Mouse (Mus musculus): Measurements from ENCODE around the gene Kyat1. TPM values are rescaled to one million over a fixed set of nuclear protein-coding genes. Genes with fewer than 3 reads are reported as not detected.
"Not testable (repeated sequence)": the region's sequence is repeated elsewhere in the genome, so short reads cannot be mapped to it uniquely, and the experiment has no call there.

Gene Kyat1
- polyA plus RNA-seq, 1 experiment from 2014 or later = 22.0 TPM

- peaks cover 49% of the 10 kb centered on the region for H3K36me3 ChIP-seq (ENCODE audit: control insufficient read depth, insufficient read depth, low read length)
- 83% methylated on average over 11 of the region's 11 CpGs for WGBS
- H3K4me1 ChIP-seq (ENCODE audit: control insufficient read depth in 2 of 2, insufficient read depth in 2 of 2, low read length in 2 of 2) = no peaks in the 10 kb centered on the region
- no peak overlapping the region for H3K4me3 ChIP-seq (ENCODE audit: control insufficient read depth in 1 of 2, insufficient read depth in 1 of 2, low read depth in 1 of 2, low read length in 2 of 2)
- H3K27ac ChIP-seq (replicated peaks in 1 of 2; ENCODE audit: control insufficient read depth in 1 of 2, insufficient read depth in 1 of 2, low read depth in 2 of 2, low read length in 2 of 2) = no peak overlapping the region
- ATAC-seq (ENCODE audit: insufficient number of reproducible peaks, insufficient read depth, low FRiP score, low read depth) = no peak
- H3K27me3 ChIP-seq (ENCODE audit: control insufficient read depth, insufficient read depth, low read length) = no peaks in the 10 kb centered on the region
- no peak overlapping the region for H3K9ac ChIP-seq (ENCODE audit: low read length)
- H3K9me3 ChIP-seq (ENCODE audit: control insufficient read depth, low read length) = no peaks in the 10 kb centered on the region
- no peak overlapping the region for H3K4me2 ChIP-seq (ENCODE audit: low read length)
Observed at GRCm38 (mm10) chr2:30151840-30152239, 53.8 kb downstream of the Kyat1 start.

GRCm38 (mm10) chr2:30147466-30147865 is 58.2 kb downstream of the Kyat1 start:
- WGBS = 93% methylated on average over 4 of the region's 4 CpGs
- Histone ChIP-seq H3K27ac (replicated peaks in 1 of 2; ENCODE audit: control insufficient read depth in 1 of 2, insufficient read depth in 1 of 2, low read depth in 2 of 2, low read length in 2 of 2) (no peak overlapping the region), H3K4me1 (ENCODE audit: control insufficient read depth in 2 of 2, insufficient read depth in 2 of 2, low read length in 2 of 2) (no peaks in the 10 kb centered on the region), H3K27me3 (ENCODE audit: control insufficient read depth, insufficient read depth, low read length) (no peaks in the 10 kb centered on the region), H3K4me3 (ENCODE audit: control insufficient read depth in 1 of 2, insufficient read depth in 1 of 2, low read depth in 1 of 2, low read length in 2 of 2) (no peak overlapping the region), H3K9me3 (ENCODE audit: control insufficient read depth, low read length) (no peaks in the 10 kb centered on the region), H3K4me2 (ENCODE audit: low read length) (no peak overlapping the region), H3K36me3 (ENCODE audit: control insufficient read depth, insufficient read depth, low read length) (peaks cover 89% of the 10 kb centered on the region), H3K9ac (ENCODE audit: low read length) (no peak overlapping the region)
- no peak for ATAC-seq (ENCODE audit: insufficient number of reproducible peaks, insufficient read depth, low FRiP score, low read depth)

DNA sequence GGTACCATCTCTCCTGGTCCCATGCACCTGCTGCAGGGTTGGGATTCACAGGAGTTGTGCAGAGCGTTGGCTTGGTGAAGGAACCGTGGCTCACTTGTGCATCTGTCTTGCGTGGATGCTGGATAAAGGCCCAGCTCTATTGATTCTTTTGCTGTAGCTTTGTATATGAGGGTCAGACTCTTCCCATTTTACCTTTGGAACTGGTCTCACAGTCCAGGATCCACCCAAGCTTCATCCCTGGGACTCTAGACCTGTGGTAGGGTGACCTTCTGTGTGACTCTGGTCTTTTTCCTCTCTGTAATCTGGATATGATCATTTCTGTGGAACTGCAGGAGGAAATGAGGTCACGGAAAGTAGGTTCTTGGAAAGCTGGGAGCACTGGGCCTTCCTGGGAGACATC is 61.2 kb downstream of the Kyat1 start:
- Histone ChIP-seq H3K27ac (replicated peaks in 1 of 2; ENCODE audit: control insufficient read depth in 1 of 2, insufficient read depth in 1 of 2, low read depth in 2 of 2, low read length in 2 of 2) (no peak overlapping the region), H3K4me1 (ENCODE audit: control insufficient read depth in 2 of 2, insufficient read depth in 2 of 2, low read length in 2 of 2) (no peaks in the 10 kb centered on the region), H3K4me2 (ENCODE audit: low read length) (no peak overlapping the region), H3K27me3 (ENCODE audit: control insufficient read depth, insufficient read depth, low read length) (no peaks in the 10 kb centered on the region), H3K4me3 (ENCODE audit: control insufficient read depth in 1 of 2, insufficient read depth in 1 of 2, low read depth in 1 of 2, low read length in 2 of 2) (no peak overlapping the region), H3K9me3 (ENCODE audit: control insufficient read depth, low read length) (no peaks in the 10 kb centered on the region), H3K36me3 (ENCODE audit: control insufficient read depth, insufficient read depth, low read length) (peaks cover 94% of the 10 kb centered on the region), H3K9ac (ENCODE audit: low read length) (no peak overlapping the region)
- no peak for ATAC-seq (ENCODE audit: insufficient number of reproducible peaks, insufficient read depth, low FRiP score, low read depth)
- WGBS = 93% methylated on average over 4 of the region's 4 CpGs

DNA sequence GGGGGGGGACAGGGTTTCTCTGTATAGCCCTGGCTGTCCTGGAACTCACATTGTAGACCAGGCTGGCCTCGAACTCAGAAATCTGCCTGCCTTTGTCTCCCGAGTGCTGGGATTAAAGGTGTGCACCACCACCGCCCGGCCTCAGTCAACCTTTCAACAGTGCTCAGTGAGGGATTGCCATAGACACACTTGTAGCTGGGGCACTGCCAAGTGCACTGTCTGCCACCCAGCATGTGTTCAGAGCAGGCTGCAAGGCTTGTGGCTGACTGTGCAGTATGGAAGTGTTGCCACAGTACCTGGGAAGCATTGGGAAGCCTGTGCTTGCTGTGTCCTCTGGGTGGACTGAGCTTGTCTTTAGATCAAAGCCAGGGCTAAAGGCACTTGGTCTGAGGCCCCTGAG is 65.6 kb downstream of the Kyat1 start:
- not testable (repeated sequence) for H3K9ac ChIP-seq (ENCODE audit: low read length); H3K27me3 ChIP-seq (ENCODE audit: control insufficient read depth, insufficient read depth, low read length); H3K4me3 ChIP-seq (ENCODE audit: control insufficient read depth in 1 of 2, insufficient read depth in 1 of 2, low read depth in 1 of 2, low read length in 2 of 2); H3K27ac ChIP-seq (replicated peaks in 1 of 2; ENCODE audit: control insufficient read depth in 1 of 2, insufficient read depth in 1 of 2, low read depth in 2 of 2, low read length in 2 of 2); ATAC-seq (ENCODE audit: insufficient number of reproducible peaks, insufficient read depth, low FRiP score, low read depth); H3K4me1 ChIP-seq (ENCODE audit: control insufficient read depth in 2 of 2, insufficient read depth in 2 of 2, low read length in 2 of 2); H3K4me2 ChIP-seq (ENCODE audit: low read length); H3K9me3 ChIP-seq (ENCODE audit: control insufficient read depth, low read length)
- H3K36me3 ChIP-seq (ENCODE audit: control insufficient read depth, insufficient read depth, low read length) = peaks cover 85% of the 10 kb centered on the region
- WGBS = 85% methylated on average over 4 of the region's 4 CpGs

GRCm38 (mm10) chr2:30136458-30136857 is 69.2 kb downstream of the Kyat1 start:
- no peak for ATAC-seq (ENCODE audit: insufficient number of reproducible peaks, insufficient read depth, low FRiP score, low read depth)
- H3K27ac ChIP-seq (replicated peaks in 1 of 2; ENCODE audit: control insufficient read depth in 1 of 2, insufficient read depth in 1 of 2, low read depth in 2 of 2, low read length in 2 of 2) = no peak overlapping the region
- no peaks in the 10 kb centered on the region for H3K27me3 ChIP-seq (ENCODE audit: control insufficient read depth, insufficient read depth, low read length)
- peaks cover 7 to 23% of the 10 kb centered on the region in 2 experiments for H3K4me1 ChIP-seq (ENCODE audit: control insufficient read depth in 2 of 2, insufficient read depth in 2 of 2, low read length in 2 of 2)
- H3K4me3 ChIP-seq (ENCODE audit: control insufficient read depth in 1 of 2, insufficient read depth in 1 of 2, low read depth in 1 of 2, low read length in 2 of 2) = no peak overlapping the region
- 85% methylated on average over 10 of the region's 10 CpGs for WGBS
- no peak overlapping the region for H3K9ac ChIP-seq (ENCODE audit: low read length)
- no peaks in the 10 kb centered on the region for H3K9me3 ChIP-seq (ENCODE audit: control insufficient read depth, low read length)
- no peak overlapping the region for H3K4me2 ChIP-seq (ENCODE audit: low read length)
- H3K36me3 ChIP-seq (ENCODE audit: control insufficient read depth, insufficient read depth, low read length) = peaks cover 50% of the 10 kb centered on the region

Other genes with a start within 250 kb of the Kyat1 start
- gene Sptan1, start 240.3 kb downstream of the Kyat1 start, polyA plus RNA-seq (2014; fragmentation: Nextera tagmentation; extraction: Ambion mirVana) = 156 and 161 TPM in 2 replicates
- 18.9 and 21.8 TPM in 2 replicates for gene Wdr34, start 157.0 kb downstream of the Kyat1 start, polyA plus RNA-seq (2014; fragmentation: Nextera tagmentation; extraction: Ambion mirVana)
- gene Set, start 148.5 kb downstream of the Kyat1 start, polyA plus RNA-seq (2014; fragmentation: Nextera tagmentation; extraction: Ambion mirVana) = 218 and 223 TPM in 2 replicates
- gene Pkn3, start 128.2 kb downstream of the Kyat1 start, polyA plus RNA-seq (2014; fragmentation: Nextera tagmentation; extraction: Ambion mirVana) = 10.0 and 10.3 TPM in 2 replicates
- gene Zdhhc12, start 112.2 kb downstream of the Kyat1 start, polyA plus RNA-seq (2014; fragmentation: Nextera tagmentation; extraction: Ambion mirVana) = 28.2 and 38.5 TPM in 2 replicates
- gene Zer1, start 81.3 kb downstream of the Kyat1 start, polyA plus RNA-seq (2014; fragmentation: Nextera tagmentation; extraction: Ambion mirVana) = 7.8 and 8.9 TPM in 2 replicates
- gene Tbc1d13, start 72.1 kb downstream of the Kyat1 start, polyA plus RNA-seq (2014; fragmentation: Nextera tagmentation; extraction: Ambion mirVana) = 9.0 and 9.9 TPM in 2 replicates
- gene Endog, start 34.4 kb downstream of the Kyat1 start, polyA plus RNA-seq (2014; fragmentation: Nextera tagmentation; extraction: Ambion mirVana) = 40.3 and 43.2 TPM in 2 replicates
- gene Spout1, start 27.4 kb downstream of the Kyat1 start, polyA plus RNA-seq (2014; fragmentation: Nextera tagmentation; extraction: Ambion mirVana) = 24.7 and 28.0 TPM in 2 replicates
- gene Lrrc8a, start 31.9 kb upstream of the Kyat1 start, polyA plus RNA-seq (2014; fragmentation: Nextera tagmentation; extraction: Ambion mirVana) = 47.4 and 52.7 TPM in 2 replicates
- gene Gm28035, start 34.7 kb upstream of the Kyat1 start, polyA plus RNA-seq (2014; fragmentation: Nextera tagmentation; extraction: Ambion mirVana) = 0.13 and 0.55 TPM in 2 replicates
- 10.8 TPM in 2 replicates for gene Phyhd1, start 60.4 kb upstream of the Kyat1 start, polyA plus RNA-seq (2014; fragmentation: Nextera tagmentation; extraction: Ambion mirVana)
- not detected in 2 replicates for gene Gm28038, start 75.2 kb upstream of the Kyat1 start, polyA plus RNA-seq (2014; fragmentation: Nextera tagmentation; extraction: Ambion mirVana)
- 33.0 and 33.4 TPM in 2 replicates for gene Dolk, start 80.5 kb upstream of the Kyat1 start, polyA plus RNA-seq (2014; fragmentation: Nextera tagmentation; extraction: Ambion mirVana)
- 23.9 and 26.2 TPM in 2 replicates for gene Nup188, start 80.5 kb upstream of the Kyat1 start, polyA plus RNA-seq (2014; fragmentation: Nextera tagmentation; extraction: Ambion mirVana)
- 94.6 and 97.3 TPM in 2 replicates for gene Sh3glb2, start 153.5 kb upstream of the Kyat1 start, polyA plus RNA-seq (2014; fragmentation: Nextera tagmentation; extraction: Ambion mirVana)
- gene Miga2, start 158.4 kb upstream of the Kyat1 start, polyA plus RNA-seq (2014; fragmentation: Nextera tagmentation; extraction: Ambion mirVana) = 28.3 and 31.6 TPM in 2 replicates
- gene Dolpp1, start 186.4 kb upstream of the Kyat1 start, polyA plus RNA-seq (2014; fragmentation: Nextera tagmentation; extraction: Ambion mirVana) = 16.8 and 20.8 TPM in 2 replicates
- 127 and 135 TPM in 2 replicates for gene Crat, start 210.0 kb upstream of the Kyat1 start, polyA plus RNA-seq (2014; fragmentation: Nextera tagmentation; extraction: Ambion mirVana)
- 42.0 and 61.2 TPM in 2 replicates for gene Ptpa, start 210.2 kb upstream of the Kyat1 start, polyA plus RNA-seq (2014; fragmentation: Nextera tagmentation; extraction: Ambion mirVana)

Data from heart, embryonic 14.5 days (tissue).